Mouse (Mus musculus): ENCODE data around the gene Abcb1a.

Abcb1a gene

DNA sequence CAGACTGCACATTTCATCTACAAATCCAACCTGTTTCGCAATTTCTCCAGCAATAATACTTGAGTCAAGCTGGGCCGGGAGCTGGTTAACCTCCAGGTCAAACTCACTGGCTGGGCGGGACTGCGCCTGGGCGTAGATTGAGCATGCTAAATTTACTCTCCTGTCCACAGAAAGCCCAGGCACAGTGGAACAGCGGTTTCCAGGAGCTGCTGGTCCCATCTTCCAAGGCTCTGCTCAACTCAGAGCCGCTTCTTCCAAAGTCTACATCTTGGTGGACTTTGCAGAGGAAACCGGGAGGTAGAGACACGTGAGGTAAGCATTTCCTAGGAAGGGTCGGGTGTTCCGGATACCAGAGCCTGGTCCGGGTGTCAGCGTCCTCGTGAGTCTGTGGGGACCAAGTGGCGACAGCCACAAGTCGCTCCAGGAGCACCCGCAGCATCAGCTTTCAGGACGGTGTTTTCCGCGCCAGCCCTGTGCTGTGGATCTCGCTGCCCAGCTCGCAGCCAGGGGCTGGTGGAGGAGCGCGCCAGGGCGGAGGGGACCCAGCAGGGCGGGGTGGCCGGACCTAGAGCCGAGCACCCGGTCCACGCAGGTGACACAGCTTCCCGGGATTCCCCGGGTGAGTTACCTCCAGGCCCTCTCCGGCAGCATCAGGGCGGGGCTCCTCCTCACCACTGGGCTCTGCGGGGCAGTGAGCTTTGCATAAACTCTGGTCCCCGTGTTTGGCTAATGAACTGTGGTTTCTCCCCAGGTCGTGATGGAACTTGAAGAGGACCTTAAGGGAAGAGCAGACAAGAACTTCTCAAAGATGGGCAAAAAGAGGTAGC is at the start of gene Abcb1a:
TSS of gene Abcb1a (plus strand) at position 167 of the 827 bp plus-strand sequence.
- DNase-seq (ENCODE audit: low spot score): peak; percentile 5

DNA sequence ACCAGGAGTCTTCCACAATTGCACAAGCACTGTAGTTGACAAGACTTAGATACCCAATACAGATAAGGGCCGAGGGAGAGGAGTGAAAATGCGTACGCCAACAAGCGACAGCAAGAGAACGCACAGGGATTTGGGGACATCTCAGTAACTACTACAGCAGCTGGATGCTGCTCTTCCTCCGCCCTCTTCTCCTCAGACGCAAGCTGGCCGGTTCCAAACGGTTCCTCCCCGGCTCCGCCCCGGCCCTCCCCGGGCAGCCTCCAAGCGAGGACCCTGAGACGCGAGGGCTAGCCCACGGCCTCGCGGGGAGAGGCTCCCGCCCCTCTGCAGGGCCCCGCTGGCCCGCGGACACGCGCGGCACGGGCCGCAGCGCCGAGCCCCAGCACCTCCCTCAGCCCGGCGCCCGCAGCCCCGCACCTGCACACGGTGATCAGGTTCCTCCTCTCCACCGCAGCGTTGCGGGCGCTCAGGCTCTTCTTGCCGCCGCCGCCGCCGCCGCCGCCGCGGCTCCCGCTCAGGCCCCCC is 37.7 kb upstream of the Abcb1a start:
- peak; percentile 12 for DNase-seq (ENCODE audit: low spot score)

GRCm38 (mm10) chr5:8622596-8623231 is 37.2 kb upstream of the Abcb1a start, which contains the start of gene Rundc3b:
Gene Rundc3b, minus strand, starts transcription at chr5:8622952.
- DNase-seq (ENCODE audit: low spot score): peak; percentile 62

DNA sequence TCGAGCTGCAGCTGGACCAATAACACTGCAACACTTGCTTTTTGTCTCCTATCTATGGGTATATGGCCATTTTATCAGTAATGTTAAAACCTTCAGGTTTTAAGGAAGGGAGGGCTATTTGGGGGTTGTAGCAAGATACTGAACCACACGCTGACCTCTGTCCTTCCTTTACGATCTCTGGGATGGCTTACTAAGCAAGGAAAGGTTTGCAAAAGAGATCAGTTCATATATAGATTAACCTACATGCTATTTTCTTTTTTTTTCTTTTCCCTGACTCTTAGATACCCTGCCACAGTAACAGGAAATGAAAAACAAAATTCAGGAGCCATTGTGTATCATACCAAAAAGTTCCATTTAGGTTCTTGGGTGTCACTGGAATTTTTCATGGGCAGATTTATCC is 27.0 kb upstream of the Abcb1a start:
- no peak for DNase-seq (ENCODE audit: low spot score)

DNA sequence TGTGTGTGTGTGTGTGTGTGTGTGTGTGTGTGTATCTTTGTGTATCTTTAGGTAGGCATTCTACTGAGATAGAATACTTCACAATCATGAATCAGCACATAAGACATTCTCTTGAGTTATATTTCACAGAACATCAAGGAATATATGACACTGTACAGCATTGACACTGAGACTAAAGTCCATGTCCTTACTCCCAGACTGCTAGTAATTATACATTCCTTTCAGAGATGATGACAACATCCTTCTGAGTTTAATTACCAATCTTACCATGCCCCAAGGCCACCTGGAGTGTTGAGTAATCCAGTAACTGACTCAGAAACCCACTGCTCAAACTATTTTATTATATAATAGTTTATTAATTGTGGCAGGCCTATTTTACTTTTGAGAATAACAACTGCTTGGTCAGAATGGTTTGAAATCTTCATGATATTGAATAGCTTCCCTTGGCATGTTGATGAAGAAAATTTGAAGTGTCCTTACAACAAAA is 25.3 kb upstream of the Abcb1a start:
- no peak for DNase-seq (ENCODE audit: low spot score)

DNA sequence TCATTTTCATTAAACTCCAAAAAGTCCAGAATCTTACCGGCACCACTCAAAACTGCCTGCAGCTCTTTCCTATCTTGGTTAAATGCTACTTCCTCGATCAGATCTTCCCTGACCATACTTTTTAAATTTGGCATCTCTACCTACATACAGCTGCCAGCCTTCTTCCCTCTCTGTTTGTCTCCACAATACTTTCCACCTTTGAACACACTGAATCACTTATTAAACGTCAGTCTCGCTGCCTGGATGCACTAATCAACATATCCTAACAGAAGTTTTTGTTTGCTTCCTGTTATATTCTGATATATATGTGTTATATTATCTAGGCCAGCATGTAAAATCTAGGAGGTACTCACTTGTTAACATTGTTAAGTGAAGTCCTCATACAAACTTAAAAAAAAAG is 11.6 kb upstream of the Abcb1a start:
- DNase-seq (ENCODE audit: low spot score): no peak

DNA sequence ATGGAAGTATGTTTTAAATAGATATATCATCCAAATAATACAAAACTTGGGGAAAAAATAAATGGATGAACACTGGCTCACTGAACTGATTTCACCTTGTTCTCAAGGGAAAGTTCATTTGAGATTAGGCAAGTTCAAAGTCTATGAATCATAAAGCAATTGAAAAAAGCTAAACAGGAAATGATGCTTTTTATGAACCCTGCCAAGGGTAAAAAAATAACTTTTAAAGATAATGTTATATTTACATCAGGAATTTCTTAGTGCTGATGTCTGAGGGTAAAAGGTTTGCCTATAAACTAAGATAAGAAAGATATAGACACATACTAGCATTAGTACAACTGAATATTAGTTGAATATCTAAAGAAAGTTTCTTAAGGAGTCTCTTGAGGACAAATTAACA is 11.1 kb upstream of the Abcb1a start:
- no peak for DNase-seq (ENCODE audit: low spot score)

GRCm38 (mm10) chr5:8652085-8652484 is 7.8 kb upstream of the Abcb1a start:
- DNase-seq (ENCODE audit: low spot score): no peak

GRCm38 (mm10) chr5:8660738-8661151 is 868 bp downstream of the Abcb1a start:
- no peak for DNase-seq (ENCODE audit: low spot score)

GRCm38 (mm10) chr5:8664678-8665077 is 4.8 kb downstream of the Abcb1a start:
- no peak for DNase-seq (ENCODE audit: low spot score)

- DNase-seq (ENCODE audit: low spot score): no peak
These were observed 8.0 kb downstream of the Abcb1a start for GRCm38 (mm10) chr5:8667758-8668474.

DNA sequence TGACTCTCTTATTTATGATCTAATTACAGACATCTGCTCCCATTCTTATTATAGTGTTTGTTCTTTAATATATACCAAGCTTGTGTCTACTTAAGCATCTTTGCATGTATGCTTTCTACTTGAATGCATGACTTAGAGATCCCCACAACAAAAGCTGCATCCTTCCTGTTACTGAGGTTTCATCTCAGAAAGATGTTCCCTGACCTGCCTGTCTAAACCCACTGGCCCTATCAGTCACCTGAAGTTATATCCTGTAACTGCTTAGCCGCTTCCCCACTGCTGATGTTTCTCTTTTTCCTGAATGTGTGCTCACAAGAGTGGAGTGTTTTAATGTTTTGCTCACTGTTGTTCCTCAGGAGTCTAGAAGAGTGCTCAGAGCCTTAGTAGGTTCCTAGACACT is 9.7 kb downstream of the Abcb1a start:
- no peak for DNase-seq (ENCODE audit: low spot score)

GRCm38 (mm10) chr5:8675262-8675951 is 15.5 kb downstream of the Abcb1a start:
- DNase-seq (ENCODE audit: low spot score): no peak

- no peak for DNase-seq (ENCODE audit: low spot score)
These were observed 16.0 kb downstream of the Abcb1a start for GRCm38 (mm10) chr5:8675952-8676262.

- DNase-seq (ENCODE audit: low spot score): no peak
These were observed 21.3 kb downstream of the Abcb1a start for GRCm38 (mm10) chr5:8681166-8681565.

DNA sequence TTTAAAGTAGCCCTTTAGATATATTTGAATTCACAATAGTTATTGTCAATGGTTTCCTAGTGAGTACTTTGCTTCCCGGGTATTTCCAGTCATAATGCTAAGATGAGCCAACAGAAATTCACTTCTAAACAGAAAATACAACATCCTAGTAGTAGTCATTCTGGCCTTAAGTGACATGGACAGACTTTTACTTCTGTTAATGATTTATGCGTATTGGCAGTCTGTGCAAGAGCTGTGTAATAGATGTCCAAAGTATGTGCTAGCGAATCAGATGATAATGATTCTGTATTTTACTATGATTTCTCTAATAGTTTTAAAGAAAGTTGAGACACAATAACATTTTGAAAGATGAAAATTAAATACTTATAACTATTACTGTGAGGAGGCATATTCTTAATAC is 23.8 kb downstream of the Abcb1a start:
- no peak for DNase-seq (ENCODE audit: low spot score)

GRCm38 (mm10) chr5:8686071-8686470 is 26.2 kb downstream of the Abcb1a start:
- no peak for DNase-seq (ENCODE audit: low spot score)

GRCm38 (mm10) chr5:8687550-8687949 is 27.7 kb downstream of the Abcb1a start:
- DNase-seq (ENCODE audit: low spot score): no peak

GRCm38 (mm10) chr5:8716061-8716460 is 56.2 kb downstream of the Abcb1a start:
- no peak for DNase-seq (ENCODE audit: low spot score)

DNA sequence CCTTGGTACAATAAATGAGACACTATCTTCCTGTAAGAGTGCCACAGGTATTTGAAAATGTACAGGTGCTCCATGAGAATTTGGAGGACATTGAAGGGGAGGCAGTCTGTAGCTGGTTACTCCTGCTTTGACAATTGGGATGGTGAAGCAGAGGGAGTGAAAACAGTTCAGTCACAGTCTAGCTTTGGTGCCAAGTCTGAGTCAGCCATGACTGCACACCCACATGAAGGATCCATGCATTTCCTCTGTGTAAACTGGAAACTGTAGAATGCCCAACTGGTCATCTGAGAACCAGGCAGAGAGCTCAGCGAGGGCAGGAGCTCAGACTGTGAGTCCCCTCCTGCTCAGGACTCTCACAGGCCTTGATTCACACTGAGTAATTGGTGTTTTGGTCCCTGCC is 59.7 kb downstream of the Abcb1a start:
- no peak for DNase-seq (ENCODE audit: low spot score)

GRCm38 (mm10) chr5:8722224-8722623 is 62.3 kb downstream of the Abcb1a start:
- no peak for DNase-seq (ENCODE audit: low spot score)

DNA sequence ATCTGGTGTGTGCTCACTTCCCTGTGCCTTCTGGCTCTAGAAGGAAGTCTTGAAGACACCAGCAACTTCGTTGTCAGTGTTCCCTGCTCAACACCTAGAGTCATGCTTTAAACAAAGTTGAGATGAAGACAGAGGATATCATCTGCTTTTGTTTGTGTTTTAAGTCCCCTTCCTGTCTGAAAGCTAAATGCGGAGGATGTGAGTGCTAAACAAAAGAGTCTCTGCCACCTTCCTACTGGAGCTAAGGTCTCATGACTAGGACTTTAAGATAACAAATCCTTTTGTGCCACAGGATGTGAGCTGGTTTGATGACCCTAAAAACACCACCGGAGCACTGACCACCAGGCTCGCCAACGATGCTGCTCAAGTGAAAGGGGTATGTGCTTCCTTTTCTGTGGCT is 63.0 kb downstream of the Abcb1a start:
- no peak for DNase-seq (ENCODE audit: low spot score)

Data from urinary bladder, postnatal 25 days (tissue).